Mouse (Mus musculus) thymus, adult 2 months (tissue): Measurements from ENCODE around the gene Klk1b9.

Experiments used
- CTCF ChIP-seq: fragments of 200-500 bp; IDR thresholded peaks from 2 replicates; pipeline ENCODE4 v1.5.1; 2012; ENCODE audit warnings: mild to moderate bottlenecking, control low read depth, low read length, moderate library complexity, borderline replicate concordance; ENCODE audit not compliant: control insufficient read depth, poor library complexity, insufficient read depth; ENCODE audit errors: extremely low read depth
- POLR2A ChIP-seq: fragments of 200-500 bp; IDR thresholded peaks from 2 replicates; pipeline ENCODE4 v1.6.1; 2012; ENCODE audit warnings: mild to moderate bottlenecking, low read length, control low read depth, moderate library complexity; ENCODE audit not compliant: control insufficient read depth, poor library complexity, insufficient read depth; ENCODE audit errors: extremely low read depth

- TF ChIP-seq CTCF = no peak
- no peak for TF ChIP-seq POLR2A
These were observed 31.1 kb upstream of the Klk1b9 start for GRCm38 (mm10) chr7:43944727-43945264.
